Mouse (Mus musculus) neutrophil, adult 65 days (primary cell): ENCODE results near the gene Cnr2. TPM values are rescaled to one million over a fixed set of nuclear protein-coding genes. Genes with fewer than 3 reads are reported as not detected.

Experiments
- total RNA-seq: library from RNA; stranded (reverse); gene quantifications from 2 replicates; pipeline ENCODE4 v1.2.4, GENCODE M21; 2023

Gene Cnr2
- total RNA-seq = 42.6 and 49.2 TPM in 2 replicates

DNA sequence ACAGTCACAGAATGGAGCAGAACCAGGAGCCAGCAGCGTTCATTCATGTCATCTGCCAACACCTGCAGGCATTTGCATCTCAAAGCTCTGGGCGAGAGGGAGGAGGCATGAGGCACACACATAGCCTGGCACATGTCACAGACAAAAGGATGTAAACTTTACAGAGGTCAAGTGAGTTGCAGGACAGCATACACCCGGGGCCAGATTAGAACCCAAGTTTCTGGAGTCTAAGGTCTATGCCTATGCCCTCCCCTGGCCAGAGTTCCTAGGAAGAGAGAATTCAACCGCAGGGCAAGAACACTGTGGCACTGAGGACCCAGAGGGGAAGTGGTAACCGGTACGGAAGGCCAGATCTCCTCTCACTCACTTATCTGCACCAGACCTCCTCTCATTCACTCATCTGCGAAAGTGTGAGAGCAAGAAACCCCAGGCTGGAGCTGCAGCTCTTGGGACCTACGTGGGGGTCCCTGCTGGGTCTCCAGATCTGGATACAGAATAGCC is at the start of gene Cnr2:
Gene Cnr2, plus strand, starts transcription at position 324 of the 501 bp plus-strand sequence.

DNA sequence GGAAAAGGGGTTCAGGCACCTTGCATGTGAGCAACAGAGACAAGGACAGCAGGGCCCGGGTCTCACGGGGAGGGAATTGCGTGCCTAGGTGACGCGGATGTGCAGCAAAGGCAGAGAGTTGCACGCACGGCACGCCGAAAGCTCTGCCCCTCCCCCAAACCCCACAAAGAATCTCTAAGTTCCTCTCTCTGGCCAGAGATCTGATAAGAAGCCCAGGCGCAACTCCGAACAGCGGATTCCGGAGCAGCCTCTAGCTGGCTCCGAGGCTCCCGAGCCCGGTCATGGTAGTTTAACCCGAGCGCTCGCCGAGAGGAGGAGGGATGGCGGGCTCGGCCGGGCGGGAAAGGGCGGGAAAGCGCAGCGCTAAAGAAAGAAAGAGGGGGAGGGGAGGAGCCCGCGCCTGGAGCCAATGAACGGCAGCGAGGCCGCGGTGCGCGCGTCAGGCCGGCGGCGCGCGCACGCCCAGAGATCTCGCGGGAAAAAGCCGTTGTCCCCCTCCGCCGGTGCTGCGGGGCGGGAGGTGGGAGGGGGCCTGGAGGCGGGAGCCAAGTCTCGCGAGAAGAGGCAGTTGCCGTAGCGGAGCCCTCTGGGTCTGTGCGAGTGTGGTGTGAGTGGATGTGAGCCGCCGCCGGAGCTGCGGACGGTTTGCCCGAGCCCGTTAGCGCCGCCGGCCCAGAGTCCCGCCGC is 39.5 kb upstream of the Cnr2 start, which contains the start of gene Srsf10:
Gene Srsf10, plus strand, starts transcription at position 212 of the 687 bp plus-strand sequence.

DNA sequence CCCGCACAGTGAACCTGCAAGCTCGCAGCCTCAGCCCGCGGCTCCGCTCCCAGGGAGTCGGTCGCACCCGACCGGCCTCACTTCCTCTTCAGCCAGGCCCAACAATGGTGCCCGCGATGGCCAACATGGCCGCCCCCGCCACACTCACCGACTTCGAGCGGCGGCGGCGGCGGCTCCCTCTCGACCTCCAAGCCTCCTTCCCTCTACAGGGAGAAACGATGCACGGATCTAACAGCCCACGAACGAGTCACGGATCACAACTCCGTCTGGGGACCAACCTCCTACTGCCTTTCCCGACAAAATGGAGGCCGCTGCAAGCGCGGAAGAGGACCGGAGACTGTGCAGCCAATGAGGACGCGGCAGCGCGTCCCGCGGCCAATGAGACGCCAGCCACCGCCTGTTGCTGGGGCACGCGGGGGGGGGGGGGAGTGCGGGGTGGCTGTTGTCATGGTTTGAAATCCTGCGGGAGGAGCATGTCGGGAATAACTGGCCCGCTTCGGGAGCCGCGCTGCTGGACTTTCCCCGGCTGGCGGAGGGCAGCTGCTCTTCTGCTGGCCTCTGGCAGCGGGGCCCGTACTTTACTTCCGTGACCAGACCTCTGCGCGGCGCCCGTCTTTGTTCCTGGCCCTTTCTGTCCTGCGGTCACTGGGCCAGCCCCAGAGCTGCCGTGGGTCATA is 21.5 kb upstream of the Cnr2 start, which contains the start of gene Pnrc2:
Gene Pnrc2, minus strand, starts transcription at position 325 of the 677 bp plus-strand sequence.

DNA sequence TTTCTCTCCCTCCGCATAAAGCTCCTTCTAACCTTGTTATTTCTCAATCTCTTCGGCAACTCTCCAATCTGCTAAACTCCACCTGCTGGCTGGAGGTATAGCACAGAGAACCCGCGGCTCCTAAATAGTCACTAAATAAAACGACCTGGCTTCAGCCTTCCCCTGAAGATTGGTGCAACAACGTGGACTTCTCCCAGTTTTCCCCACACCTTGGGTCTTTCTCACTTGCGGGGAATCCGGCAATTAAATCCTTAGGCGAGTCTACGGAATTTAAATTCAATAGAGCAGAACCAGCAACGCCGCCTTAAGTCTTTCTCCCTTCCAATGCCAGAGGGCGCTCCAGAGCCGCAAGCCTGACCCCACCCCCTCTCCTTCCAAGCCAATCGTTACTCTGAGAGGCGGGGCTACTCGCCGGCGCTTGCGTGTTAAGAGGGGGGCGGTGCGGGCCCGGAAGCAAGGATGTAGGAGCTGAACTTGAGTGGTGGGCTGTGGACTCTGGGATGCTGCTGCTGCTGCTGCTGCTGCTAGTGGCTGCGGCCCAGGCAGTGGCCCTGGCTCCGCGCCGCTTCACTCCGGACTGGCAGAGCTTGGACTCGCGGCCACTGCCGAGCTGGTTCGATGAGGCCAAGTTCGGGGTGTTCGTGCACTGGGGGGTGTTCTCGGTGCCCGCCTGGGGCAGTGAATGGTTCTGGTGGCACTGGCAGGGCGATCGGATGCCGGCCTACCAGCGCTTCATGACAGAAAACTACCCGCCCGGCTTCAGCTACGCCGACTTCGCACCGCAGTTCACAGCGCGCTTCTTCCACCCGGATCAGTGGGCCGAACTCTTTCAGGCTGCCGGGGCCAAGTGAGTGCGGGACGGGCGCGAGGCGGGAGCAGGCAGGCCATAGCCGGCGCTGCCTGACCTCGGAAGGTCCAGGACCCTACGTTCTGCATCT is 25.4 kb downstream of the Cnr2 start, which contains the start of gene Fuca1:
Gene Fuca1, plus strand, starts transcription at position 432 of the 938 bp plus-strand sequence.

DNA sequence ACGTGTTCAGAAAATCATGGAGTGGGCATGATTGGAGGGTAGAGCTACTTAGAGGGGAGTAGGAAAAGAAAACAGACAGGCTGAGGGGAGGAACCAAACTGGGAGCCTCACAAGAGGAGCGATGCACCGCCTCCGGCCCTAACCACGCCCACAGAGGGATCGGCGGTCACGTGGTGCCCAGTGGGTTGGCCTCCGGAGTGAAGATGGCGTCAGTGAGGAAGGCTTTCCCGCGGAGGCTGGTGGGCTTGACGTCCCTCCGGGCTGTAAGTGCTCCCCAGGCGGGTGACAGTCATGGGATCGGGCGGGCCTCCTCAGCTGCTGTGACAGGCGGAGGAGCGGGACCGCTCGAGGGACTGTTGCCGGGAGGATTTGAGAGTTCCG is 51.1 kb downstream of the Cnr2 start, which contains the start of gene Hmgcl:
Gene Hmgcl, plus strand, starts transcription at position 171 of the 381 bp plus-strand sequence.

DNA sequence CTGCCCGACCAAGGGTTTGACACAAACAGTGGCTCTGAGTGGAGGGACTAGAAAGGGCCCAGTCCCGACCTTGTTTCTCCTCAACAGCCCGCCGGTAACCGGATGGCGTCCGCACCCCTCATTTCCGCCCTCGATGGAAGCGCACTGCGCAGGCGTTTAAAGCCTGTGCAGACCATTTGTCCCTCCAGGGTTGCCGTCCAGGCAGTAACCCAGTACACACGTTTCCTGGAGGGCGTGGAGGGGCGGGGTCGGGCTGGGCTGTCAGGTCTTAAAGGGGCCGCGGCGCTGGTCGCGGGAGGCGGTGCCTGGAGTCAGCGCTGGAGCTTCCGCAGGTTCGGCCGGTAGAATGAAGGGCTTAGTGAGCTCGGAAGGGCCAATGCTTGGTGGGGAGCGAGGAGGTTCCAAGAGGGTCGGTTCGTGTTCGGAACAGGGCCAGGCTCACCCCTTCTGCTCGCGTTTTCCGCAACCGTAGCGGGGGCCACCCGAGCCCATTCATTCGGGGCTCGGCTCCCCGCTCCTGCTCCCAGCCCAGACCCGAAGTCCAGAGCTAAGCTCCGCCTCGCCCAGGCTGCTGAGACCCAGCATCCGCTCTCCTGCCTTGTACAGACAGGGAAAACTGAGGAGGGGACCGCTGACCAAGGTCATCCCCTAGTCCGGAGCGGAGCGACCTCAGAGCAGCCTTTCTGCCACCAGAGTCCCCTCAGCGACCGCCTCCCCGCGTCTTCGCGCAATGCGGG is 68.4 kb downstream of the Cnr2 start, which contains the start of gene Gale:
Gene Gale, plus strand, starts transcription at position 271 of the 737 bp plus-strand sequence.

Other genes with a start within 250 kb of the Cnr2 start
- gene Ifnlr1, start 209.1 kb upstream of the Cnr2 start, total RNA-seq = 44.1 and 52.9 TPM in 2 replicates
- gene Il22ra1, start 167.2 kb upstream of the Cnr2 start, total RNA-seq = not detected in 2 replicates
- gene Myom3, start 135.7 kb upstream of the Cnr2 start, total RNA-seq = not detected in 2 replicates
- 68.3 and 87.2 TPM in 2 replicates for gene Srsf10, start 39.6 kb upstream of the Cnr2 start, total RNA-seq
- 108 and 115 TPM in 2 replicates for gene Pnrc2, start 21.5 kb upstream of the Cnr2 start, total RNA-seq
- gene Fuca1, start 25.3 kb downstream of the Cnr2 start, total RNA-seq = 94.8 and 113 TPM in 2 replicates
- gene Hmgcl, start 51.1 kb downstream of the Cnr2 start, total RNA-seq = 54.9 and 66.8 TPM in 2 replicates
- gene Gale, start 68.3 kb downstream of the Cnr2 start, total RNA-seq = 18.3 and 18.8 TPM in 2 replicates
- gene Lypla2, start 77.2 kb downstream of the Cnr2 start, total RNA-seq = 98.8 and 101 TPM in 2 replicates
- gene Pithd1, start 91.9 kb downstream of the Cnr2 start, total RNA-seq = 23.4 and 26.2 TPM in 2 replicates
- gene Eloa, start 126.4 kb downstream of the Cnr2 start, total RNA-seq = 85.6 and 88.9 TPM in 2 replicates
- 242 and 261 TPM in 2 replicates for gene Rpl11, start 158.0 kb downstream of the Cnr2 start, total RNA-seq
- gene Id3, start 248.1 kb downstream of the Cnr2 start, total RNA-seq = 10.6 and 11.5 TPM in 2 replicates